Mouse (Mus musculus): Measurements from ENCODE around the gene Tmem179.
A peak's percentile ranks its signal among the peaks of the same experiment; 100 is the strongest.

DNA sequence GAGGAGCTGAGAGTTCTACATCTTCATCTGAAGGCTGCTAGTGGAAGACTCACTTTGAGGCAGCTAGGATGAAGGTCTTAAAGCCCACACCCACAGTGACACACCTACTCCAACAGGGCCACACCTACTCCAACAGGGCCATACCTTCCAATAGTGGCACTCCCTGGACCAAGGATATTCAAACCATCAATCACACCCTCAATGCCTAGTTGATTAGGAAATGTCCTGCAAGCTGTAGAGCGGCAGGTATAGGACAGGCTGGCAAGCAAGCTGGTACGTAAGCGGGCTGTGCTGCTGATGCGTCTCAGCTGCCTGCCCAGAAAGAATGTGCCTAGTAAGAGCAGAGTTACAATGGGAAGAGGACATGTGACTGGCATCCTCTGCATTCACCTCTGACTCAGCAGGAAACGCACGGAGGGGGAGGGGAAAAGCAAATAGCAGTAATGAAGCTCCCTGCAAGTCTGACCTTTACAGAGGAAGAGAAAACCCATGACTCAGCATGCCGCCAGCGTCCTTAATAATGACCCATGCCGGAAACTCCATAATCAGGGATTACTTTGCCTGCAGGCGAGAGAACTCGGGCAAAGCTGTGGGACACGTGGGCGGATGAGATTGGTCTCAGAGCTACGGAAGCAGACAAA is at the start of gene Tmem179:
- peak; percentile 89 for TF ChIP-seq USF1 (IDR thresholded peaks at IDR 0.05; ENCODE audit: low read depth)
- no peak for TF ChIP-seq CTCF (IDR thresholded peaks at IDR 0.05; ENCODE audit: control insufficient read depth, insufficient read depth, insufficient read length)
- TF ChIP-seq MYOD1 (IDR thresholded peaks at IDR 0.05; ENCODE audit: control insufficient read depth, insufficient read length, low read depth): no peak
- TF ChIP-seq CEBPB (IDR thresholded peaks at IDR 0.05; ENCODE audit: low read depth): peak; percentile 7
- TF ChIP-seq MAX (IDR thresholded peaks at IDR 0.05): peak; percentile 61
